Mouse (Mus musculus) frontal cortex, postnatal 10 days (tissue): ENCODE measurements at regions not wholly inside any gene's neighbourhood (a gene's known extent, or its start where the extent isn't known, plus 50 kb on each side); places are given as distances from the start of the nearest gene placed in this dataset.
A peak's percentile ranks its signal among the peaks of the same experiment; 100 is the strongest.

Experiments
- DNase-seq, 2 experiments: peaks; one replicate each; pipeline ENCODE4 v3.0.0; 2022; ENCODE audit warnings: low spot score in 2 of 2, mixed read lengths in 1 of 2

DNA sequence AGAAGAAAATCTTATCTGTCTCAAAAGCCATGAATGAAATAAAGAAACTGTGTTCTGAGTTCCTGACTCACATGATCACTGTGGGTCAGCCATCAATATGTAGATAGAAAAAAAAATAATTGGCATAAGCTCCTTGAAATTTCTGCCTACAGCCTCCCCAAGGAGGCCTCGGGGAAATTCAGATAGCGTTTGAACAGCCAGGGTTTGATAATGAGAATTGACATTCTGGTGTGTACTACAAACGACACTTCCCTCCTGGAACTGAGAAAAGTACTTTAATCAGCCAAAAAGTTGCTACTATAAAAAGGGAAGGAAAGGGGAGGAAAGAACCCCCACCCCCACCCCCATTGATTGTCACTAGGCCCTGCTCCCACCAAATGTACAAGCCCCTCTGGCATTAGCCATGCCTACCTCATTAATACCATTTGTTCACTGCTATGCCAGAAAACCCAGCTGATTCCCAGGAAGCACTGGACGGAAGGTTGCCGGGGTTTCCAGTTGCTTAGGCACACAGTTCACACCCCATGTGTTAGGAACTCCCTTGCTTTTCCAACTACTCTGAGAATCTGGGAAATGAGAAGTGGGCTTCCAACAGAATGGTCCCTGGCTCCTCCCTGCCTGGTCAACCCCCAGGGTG lies 78.4 kb upstream of the Klf7 start:
- peak in 1 of 2 experiments; percentile 17 for DNase-seq

- DNase-seq: no peak
Observed at GRCm38 (mm10) chr1:64198781-64199180, 76.7 kb upstream of the Klf7 start.

- DNase-seq: no peak
Observed at GRCm38 (mm10) chr1:64198322-64198721, 76.2 kb upstream of the Klf7 start.

DNA sequence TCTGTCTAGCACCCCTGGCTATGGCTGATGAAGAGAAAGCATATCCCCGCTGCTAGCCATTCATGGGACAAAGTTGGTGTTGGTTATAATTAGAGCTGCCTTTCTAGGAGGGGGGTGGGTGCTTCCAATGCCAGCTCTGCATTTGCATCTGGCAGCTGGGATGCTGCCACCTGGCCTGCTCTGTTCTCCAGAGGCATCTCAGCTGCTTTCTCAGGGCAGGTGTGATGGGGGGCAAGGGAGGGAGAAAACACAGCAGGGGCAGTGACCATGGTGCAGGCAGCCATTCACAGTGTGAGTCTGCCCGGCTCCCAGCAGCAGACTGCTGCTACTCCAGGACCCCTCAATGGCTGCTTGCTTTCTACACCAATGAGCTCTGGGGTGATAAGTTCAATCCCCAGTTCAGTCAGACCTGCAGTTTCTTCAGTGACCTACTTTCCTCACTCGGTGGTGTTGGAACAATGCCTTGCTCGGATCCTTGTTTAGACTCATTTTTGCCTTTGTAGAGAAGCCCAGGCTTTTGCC lies 73.9 kb upstream of the Klf7 start:
- no peak for DNase-seq

DNA sequence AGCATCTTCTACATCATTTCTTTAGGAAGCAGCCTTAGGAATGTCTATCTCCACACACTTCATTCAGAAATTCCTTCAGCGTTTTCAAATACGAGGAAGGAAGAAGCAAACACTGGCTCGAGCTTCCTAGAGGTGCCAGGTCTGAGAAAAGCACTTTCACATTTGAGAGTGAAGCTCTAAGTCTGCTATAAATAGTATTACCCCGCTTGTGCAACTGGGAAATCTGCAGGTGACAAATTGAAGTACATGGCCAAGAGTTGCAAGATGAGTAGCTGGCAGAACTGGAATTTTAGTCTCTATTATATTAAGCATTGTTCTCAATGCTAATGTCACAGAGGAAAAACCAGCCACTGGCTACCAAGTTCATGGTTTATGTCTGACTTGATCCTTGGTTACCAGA lies 73.2 kb upstream of the Klf7 start:
- DNase-seq: no peak

GRCm38 (mm10) chr1:64193150-64193838 lies 71.2 kb upstream of the Klf7 start:
- DNase-seq: no peak

- DNase-seq: no peak
Observed at GRCm38 (mm10) chr1:64192736-64193135, 70.7 kb upstream of the Klf7 start.

GRCm38 (mm10) chr1:64191242-64192220 lies 69.4 kb upstream of the Klf7 start:
- DNase-seq: no peak

GRCm38 (mm10) chr1:64190705-64191104 lies 68.6 kb upstream of the Klf7 start:
- no peak for DNase-seq

DNA sequence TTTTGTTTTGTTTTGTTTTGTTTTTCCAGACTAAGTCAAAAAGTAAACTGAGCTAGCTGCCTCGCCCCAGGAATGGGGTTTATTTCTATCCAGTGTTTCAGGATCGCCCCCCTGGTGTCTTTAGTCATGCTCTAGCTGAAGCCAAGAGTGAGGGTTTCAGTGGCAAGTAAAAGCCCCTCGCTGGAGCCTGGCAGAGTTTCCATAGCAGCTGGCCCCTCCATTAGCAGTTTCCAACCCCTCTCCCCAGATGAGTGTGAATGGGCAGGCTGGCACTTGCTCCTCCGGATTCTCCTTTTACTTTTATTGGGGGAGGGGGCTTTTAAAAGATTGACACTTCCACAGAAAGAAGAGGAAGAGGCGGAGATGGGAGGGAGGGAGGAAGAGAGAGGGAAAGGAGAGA lies 68.0 kb upstream of the Klf7 start:
- DNase-seq: no peak

- DNase-seq: no peak
Observed at GRCm38 (mm10) chr1:64189471-64189870, 67.4 kb upstream of the Klf7 start.

GRCm38 (mm10) chr1:64187796-64188513 lies 65.9 kb upstream of the Klf7 start:
- no peak for DNase-seq

DNA sequence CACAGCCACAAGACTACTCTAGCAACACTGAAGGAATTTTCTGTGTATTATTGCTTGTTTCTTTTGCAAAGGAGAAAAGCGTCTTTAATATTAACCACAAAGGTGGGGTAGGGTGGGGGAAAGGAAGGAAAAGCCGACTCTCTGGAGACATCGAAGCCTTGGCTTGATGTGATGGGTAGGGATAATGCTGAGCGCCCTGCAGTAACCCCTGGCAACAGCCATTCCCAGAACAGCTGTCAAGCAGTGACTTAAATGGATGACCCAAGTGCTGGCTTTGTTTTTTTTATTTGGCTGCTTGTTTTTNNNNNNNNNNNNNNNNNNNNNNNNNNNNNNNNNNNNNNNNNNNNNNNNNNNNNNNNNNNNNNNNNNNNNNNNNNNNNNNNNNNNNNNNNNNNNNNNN lies 51.6 kb upstream of the Klf7 start:
- DNase-seq: no peak

- no peak for DNase-seq
Observed at GRCm38 (mm10) chr1:64172122-64172521, 50.0 kb upstream of the Klf7 start.
